Comparison of ENCODE assay signal across 8 mouse cellular contexts in genomic region chr1:72243656-72244316, GRCm38 (mm10). TPM values are rescaled to one million over a fixed set of nuclear protein-coding genes. Genes with fewer than 3 reads are reported as not detected.
A peak's percentile ranks its signal among the peaks of the same experiment; 100 is the strongest.
DNase-seq lines count a peak whose midpoint lies in the region; ATAC-seq and TF ChIP-seq lines count a peak whose summit lies in the region.

No protein-coding gene starts in this region.

- H3K27ac ChIP-seq in embryonic facial prominence, embryonic 13.5 days: peak overlapping the region; percentile 99
- peak overlapping the region; percentile 98 for H3K27ac ChIP-seq in limb, embryonic 14.5 days (replicated peaks; ENCODE audit: low read depth, low read length)
- H3K27ac ChIP-seq in midbrain, postnatal 0 days (ENCODE audit: low read depth, low read length): peak overlapping the region; percentile 96

- peak; percentile 55 for TF ChIP-seq CTCF in midbrain, postnatal 0 days (IDR thresholded peaks at IDR 0.05)

- no peaks in the 10 kb centered on the region for H3K36me3 ChIP-seq in embryonic facial prominence, embryonic 13.5 days
- no peaks in the 10 kb centered on the region for H3K36me3 ChIP-seq in limb, embryonic 14.5 days (ENCODE audit: control insufficient read depth, insufficient read depth, low read length)
- no peaks in the 10 kb centered on the region for H3K36me3 ChIP-seq in midbrain, postnatal 0 days (ENCODE audit: insufficient read depth, low read length)

- peak; percentile 89; the same call in 1 of the 2 replicates for TF ChIP-seq POLR2A in limb, embryonic 14.5 days (IDR thresholded peaks at IDR 0.05; ENCODE audit: borderline replicate concordance, extremely low read depth, insufficient read depth, insufficient read length)

- H3K27me3 ChIP-seq in embryonic facial prominence, embryonic 13.5 days: no peaks in the 10 kb centered on the region
- H3K27me3 ChIP-seq in limb, embryonic 14.5 days (ENCODE audit: control insufficient read depth, insufficient read depth, low read length): no peaks in the 10 kb centered on the region
- H3K27me3 ChIP-seq in midbrain, postnatal 0 days (ENCODE audit: insufficient read depth, low read length): no peaks in the 10 kb centered on the region

- no peaks in the 10 kb centered on the region for H3K9me3 ChIP-seq in embryonic facial prominence, embryonic 13.5 days
- H3K9me3 ChIP-seq in limb, embryonic 14.5 days (ENCODE audit: control insufficient read depth, low read length): no peaks in the 10 kb centered on the region
- no peaks in the 10 kb centered on the region for H3K9me3 ChIP-seq in midbrain, postnatal 0 days (ENCODE audit: low read length)

- H3K4me2 ChIP-seq in embryonic facial prominence, embryonic 13.5 days: peak overlapping the region; percentile 57
- H3K4me2 ChIP-seq in limb, embryonic 14.5 days (replicated peaks; ENCODE audit: low read depth, low read length, severe bottlenecking): peak overlapping the region; percentile 52
- peak overlapping the region; percentile 56 for H3K4me2 ChIP-seq in midbrain, postnatal 0 days (ENCODE audit: low read depth, low read length, poor library complexity, severe bottlenecking)

- under 1% methylated on average over 47 of the region's 47 CpGs for WGBS in embryonic facial prominence, embryonic 13.5 days
- under 1% methylated on average over 44 of the region's 47 CpGs for WGBS in limb, embryonic 14.5 days
- under 1% methylated on average over 44 of the region's 47 CpGs for WGBS in midbrain, postnatal 0 days

- peak; percentile 98 for DNase-seq in 3134 (ENCODE audit: extremely low read depth, insufficient read length, low spot score)
- peak; percentile 98 to 99 for DNase-seq in adrenal gland, postnatal 36 days
- DNase-seq in heart, adult 8-10 months (ENCODE audit: low spot score): peak; percentile 92
- peak; percentile 97 for DNase-seq in kidney, adult 9 months
- DNase-seq in limb, embryonic 14.5 days (ENCODE audit: low spot score): peak; percentile 93
- peak; percentile 96 for DNase-seq in midbrain, postnatal 0 days (ENCODE audit: low spot score)
- DNase-seq in spleen, postnatal 14 days (ENCODE audit: low spot score in 2 of 2): peak; percentile 87 to 92

- peak overlapping the region; percentile 86 for H3K9ac ChIP-seq in embryonic facial prominence, embryonic 13.5 days
- peak overlapping the region; percentile 74 for H3K9ac ChIP-seq in limb, embryonic 14.5 days (ENCODE audit: low read depth, low read length, severe bottlenecking)
- peak overlapping the region; percentile 79 for H3K9ac ChIP-seq in midbrain, postnatal 0 days (replicated peaks; ENCODE audit: low read length, poor library complexity, severe bottlenecking)

- H3K4me3 ChIP-seq in embryonic facial prominence, embryonic 13.5 days: peak overlapping the region; percentile 47
- peak overlapping the region; percentile 38 for H3K4me3 ChIP-seq in limb, embryonic 14.5 days (replicated peaks; ENCODE audit: low read length)
- H3K4me3 ChIP-seq in midbrain, postnatal 0 days (ENCODE audit: low read depth, low read length): peak overlapping the region; percentile 48

- ATAC-seq in embryonic facial prominence, embryonic 13.5 days (ENCODE audit: insufficient number of reproducible peaks, insufficient read depth, low FRiP score, low TSS enrichment, low read depth): peak; percentile 93
- peak; percentile 96 for ATAC-seq in limb, embryonic 14.5 days (ENCODE audit: low FRiP score, low read depth)
- peak; percentile 94 for ATAC-seq in midbrain, postnatal 0 days (ENCODE audit: low FRiP score)

- H3K4me1 ChIP-seq in embryonic facial prominence, embryonic 13.5 days: no peaks in the 10 kb centered on the region
- no peaks in the 10 kb centered on the region for H3K4me1 ChIP-seq in limb, embryonic 14.5 days (ENCODE audit: control insufficient read depth, insufficient read depth, low read length)
- H3K4me1 ChIP-seq in midbrain, postnatal 0 days (ENCODE audit: insufficient read depth, low read length): no peaks in the 10 kb centered on the region

RNA-seq across cellular contexts. Expression of gene Mreg, which starts 31.7 kb away (rescaled TPM):
- total RNA-seq in adrenal gland, postnatal 36 days (2021): 1 to 10 TPM; 1.2 to 1.8 TPM
- polyA plus RNA-seq in embryonic facial prominence, embryonic 13.5 days (2015; fragmentation: Nextera tagmentation; extraction: Ambion mirVana): 3.9 and 4.2 TPM in 2 replicates
- total RNA-seq in heart, adult 8-10 months (2022): 10 to 100 TPM; 33.3 to 40.4 (median 37.5) TPM
- polyA plus RNA-seq in limb, embryonic 14.5 days (2012; rRNA removed): 1.1 and 1.5 TPM in 2 replicates
- 3.4 and 4.6 TPM in 2 replicates for polyA plus RNA-seq in limb, embryonic 14.5 days (2014; fragmentation: Nextera tagmentation; extraction: Ambion mirVana)
- 1.7 and 2.4 TPM in 2 replicates for total RNA-seq in midbrain, postnatal 0 days (2014; rRNA removed)
- polyA plus RNA-seq in midbrain, postnatal 0 days (2015; fragmentation: Nextera tagmentation; extraction: Ambion mirVana): 2.1 and 2.3 TPM in 2 replicates

RNA-seq across cellular contexts. Expression of gene Pecr, which starts 40.3 kb away (rescaled TPM):
- 10 to 100 TPM; 21.8 to 28.2 TPM for total RNA-seq in adrenal gland, postnatal 36 days (2021)
- 36.2 and 43.1 TPM in 2 replicates for polyA plus RNA-seq in embryonic facial prominence, embryonic 13.5 days (2015; fragmentation: Nextera tagmentation; extraction: Ambion mirVana)
- 10 to 100 TPM in 3 of 4 experiments, 1 to 10 TPM in 1; 9.5 to 12.4 (median 12.2) TPM for total RNA-seq in heart, adult 8-10 months (2022)
- polyA plus RNA-seq in limb, embryonic 14.5 days (2012; rRNA removed): 20.1 and 20.5 TPM in 2 replicates
- polyA plus RNA-seq in limb, embryonic 14.5 days (2014; fragmentation: Nextera tagmentation; extraction: Ambion mirVana): 29.5 and 31.2 TPM in 2 replicates
- 0.66 and 2.7 TPM in 2 replicates for total RNA-seq in midbrain, postnatal 0 days (2014; rRNA removed)
- polyA plus RNA-seq in midbrain, postnatal 0 days (2015; fragmentation: Nextera tagmentation; extraction: Ambion mirVana): 8.9 and 10.2 TPM in 2 replicates

RNA-seq across cellular contexts. Expression of gene Tmem169, which starts 40.4 kb away (rescaled TPM):
- total RNA-seq in adrenal gland, postnatal 36 days (2021): under 1 TPM; 0.16 to 0.53 TPM
- 3.5 and 4.8 TPM in 2 replicates for polyA plus RNA-seq in embryonic facial prominence, embryonic 13.5 days (2015; fragmentation: Nextera tagmentation; extraction: Ambion mirVana)
- not detected for total RNA-seq in heart, adult 8-10 months (2022)
- 3.8 and 4.0 TPM in 2 replicates for polyA plus RNA-seq in limb, embryonic 14.5 days (2012; rRNA removed)
- polyA plus RNA-seq in limb, embryonic 14.5 days (2014; fragmentation: Nextera tagmentation; extraction: Ambion mirVana): 3.0 and 4.6 TPM in 2 replicates
- 37.3 and 41.7 TPM in 2 replicates for total RNA-seq in midbrain, postnatal 0 days (2014; rRNA removed)
- polyA plus RNA-seq in midbrain, postnatal 0 days (2015; fragmentation: Nextera tagmentation; extraction: Ambion mirVana): 34.1 and 38.3 TPM in 2 replicates

Comparison
In these comparisons a context has a peak if more than half of its experiments do, and no peak if none do; other contexts are left out.
1. Peak in every context shown above with its lines: DNase-seq, ATAC-seq, H3K4me3 ChIP-seq and H3K27ac ChIP-seq.
2. RNA of gene Mreg, which starts 31.7 kb away (total RNA-seq): 33.3 to 40.4 TPM in heart, adult 8-10 months; 1.7 to 2.4 TPM in midbrain, postnatal 0 days and 1.2 to 1.8 TPM in adrenal gland, postnatal 36 days; every median in the first group is over 10 times any median in the second.
3. RNA of gene Tmem169, which starts 40.4 kb away (total RNA-seq): 37.3 to 41.7 TPM in midbrain, postnatal 0 days; 0.16 to 0.53 TPM in adrenal gland, postnatal 36 days and not detected in heart, adult 8-10 months; every median in the first group is over 10 times any median in the second.